Mouse (Mus musculus): ENCODE data around the gene Esrra.
"Not testable (repeated sequence)": the region's sequence is repeated elsewhere in the genome, so short reads cannot be mapped to it uniquely, and the experiment has no call there.

Esrra gene

DNA sequence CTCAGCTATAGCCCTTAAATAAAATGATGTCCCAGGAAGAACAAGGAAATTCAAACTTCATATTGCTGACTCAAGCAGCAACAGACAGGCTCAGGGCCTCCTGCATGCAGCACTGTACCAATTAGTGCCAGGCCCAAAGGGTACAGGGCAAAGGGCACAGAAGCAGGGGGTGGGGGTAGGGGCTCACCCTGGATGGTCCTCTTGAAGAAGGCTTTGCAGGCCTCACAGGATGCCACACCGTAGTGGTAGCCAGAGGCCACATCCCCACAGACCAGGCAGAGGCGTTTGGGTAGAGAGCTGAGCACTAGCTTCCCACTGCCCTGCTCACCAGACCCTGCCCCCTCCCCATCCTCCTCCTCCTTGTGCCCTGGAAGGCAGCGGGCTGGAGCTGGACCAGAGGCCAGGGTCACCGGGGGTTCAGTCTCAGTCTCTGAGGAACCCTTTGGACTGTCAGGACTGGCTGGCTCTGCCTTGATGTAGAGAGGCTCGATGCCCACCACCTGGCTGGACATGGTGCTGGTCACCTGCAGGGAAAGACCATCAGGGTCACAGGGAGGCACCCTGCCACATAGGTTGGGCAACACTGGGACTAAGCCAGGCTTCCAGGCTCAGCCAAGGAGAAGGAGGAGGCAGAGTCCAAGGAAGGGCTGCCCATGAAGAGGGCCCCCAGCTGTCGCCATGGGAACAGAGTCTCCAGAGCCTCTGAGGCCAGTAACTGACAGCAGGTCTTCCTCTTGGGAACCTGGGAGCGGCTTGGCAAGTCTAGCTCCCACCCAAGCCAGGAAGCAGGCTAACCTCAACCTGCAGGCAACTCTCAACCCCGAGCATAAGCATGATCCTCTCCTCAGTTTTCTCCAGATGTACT lies 1.5 kb downstream of the Esrra start:
- DNase-seq: no peak

GRCm38 (mm10) chr19:6919431-6919830 lies 2.2 kb downstream of the Esrra start:
- DNase-seq: no peak

GRCm38 (mm10) chr19:6918321-6918720 lies 3.3 kb downstream of the Esrra start:
- DNase-seq: no peak

- DNase-seq: no peak
Measured at GRCm38 (mm10) chr19:6916496-6916895, 5.1 kb downstream of the Esrra start.

DNA sequence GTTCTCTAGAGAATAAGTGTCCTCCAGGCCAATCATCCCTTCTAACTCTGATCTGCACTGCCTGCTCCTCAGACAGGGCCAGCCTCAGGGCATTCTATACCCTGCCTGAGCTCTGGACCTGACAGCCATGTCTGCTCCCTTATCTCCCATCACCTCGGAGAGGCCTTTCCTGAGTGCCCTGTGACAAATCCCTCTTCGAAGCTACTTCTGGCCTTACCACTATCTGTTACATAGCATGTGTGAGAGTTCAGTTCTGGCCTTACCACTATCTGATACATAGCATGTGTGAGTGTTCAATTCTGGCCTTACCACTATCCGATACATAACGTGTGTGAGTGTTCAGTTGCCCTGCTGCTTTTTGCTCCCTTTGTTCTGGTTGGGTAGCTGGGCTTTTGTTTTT lies 6.3 kb downstream of the Esrra start:
- DNase-seq: no peak

DNA sequence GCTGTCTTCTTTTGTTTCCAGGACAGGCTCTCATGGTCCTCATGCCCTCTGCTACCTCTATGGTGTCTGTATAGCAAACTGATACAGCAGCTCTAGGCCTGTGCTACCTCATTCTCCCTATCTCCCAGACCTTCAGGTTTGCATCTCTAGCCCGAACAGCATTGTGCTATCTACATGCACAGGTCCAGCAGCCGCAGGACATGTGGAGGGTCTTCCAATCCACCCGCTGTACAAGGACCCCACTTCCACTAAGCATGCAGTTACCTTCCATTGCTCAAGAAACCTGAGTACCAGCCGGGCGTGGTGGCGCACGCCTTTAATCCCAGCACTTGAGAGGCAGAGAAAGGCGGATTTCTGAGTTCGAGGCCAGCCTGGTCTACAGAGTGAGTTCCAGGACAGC lies 7.1 kb downstream of the Esrra start:
- DNase-seq: no peak

GRCm38 (mm10) chr19:6913991-6914390 lies 7.6 kb downstream of the Esrra start:
- no peak for DNase-seq

DNA sequence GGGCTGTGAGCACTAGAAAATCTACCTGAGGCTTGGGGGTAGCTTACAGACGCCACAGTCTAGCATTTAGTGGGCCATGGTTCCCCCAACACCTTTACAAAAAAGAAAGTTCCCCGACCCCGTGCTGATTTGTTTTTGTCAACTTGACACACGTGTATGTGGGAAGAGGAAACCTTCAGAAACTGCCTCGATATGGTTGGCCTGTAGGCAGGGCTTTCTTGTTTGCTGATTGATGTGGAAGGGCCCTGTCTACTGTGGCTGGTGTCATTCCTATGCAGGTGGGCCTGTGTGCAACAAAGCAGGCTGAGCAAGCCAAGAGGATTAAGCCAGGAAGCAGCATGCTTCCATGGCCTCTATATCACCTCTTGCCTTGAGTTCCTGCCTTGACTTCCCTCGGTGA lies 8.6 kb downstream of the Esrra start:
- no peak for DNase-seq

DNA sequence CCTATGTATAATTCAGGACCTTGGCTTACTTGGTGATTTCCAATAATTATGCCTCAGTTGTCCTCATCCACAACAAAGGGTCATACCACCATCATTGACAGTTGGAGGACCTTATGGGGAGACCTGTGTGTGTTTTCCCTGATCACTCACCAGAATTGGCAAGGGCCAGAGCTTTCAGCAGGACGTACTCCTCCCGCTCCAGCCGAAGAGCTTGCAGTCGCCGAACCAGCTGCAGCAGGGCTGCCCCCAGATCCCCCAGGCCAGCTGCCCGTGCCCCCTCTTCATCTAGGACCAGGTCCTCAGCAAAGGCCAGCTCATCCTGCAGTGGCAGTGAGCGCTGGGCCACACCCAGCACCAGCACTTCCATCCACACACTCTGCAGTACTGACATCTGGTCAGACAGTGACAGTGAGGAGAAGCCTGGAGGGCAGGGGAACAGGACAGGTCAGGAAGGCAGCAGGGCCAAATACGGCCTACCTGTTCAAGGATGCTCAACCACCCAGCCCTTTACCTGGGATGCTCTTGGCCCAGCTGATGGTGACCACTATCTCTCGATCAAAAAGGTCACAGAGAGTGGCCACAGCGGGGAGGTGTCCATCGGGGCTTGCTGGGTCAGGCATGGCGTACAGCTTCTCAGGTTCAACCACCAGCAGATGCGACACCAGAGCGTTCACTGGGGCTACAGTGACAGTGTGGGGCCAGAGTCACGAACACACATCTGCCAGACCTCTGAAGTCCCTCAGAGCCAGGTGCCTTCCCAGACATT lies 9.2 kb downstream of the Esrra start:
- DNase-seq: no peak

GRCm38 (mm10) chr19:6911101-6912074 lies 10.2 kb downstream of the Esrra start:
- no peak for DNase-seq

DNA sequence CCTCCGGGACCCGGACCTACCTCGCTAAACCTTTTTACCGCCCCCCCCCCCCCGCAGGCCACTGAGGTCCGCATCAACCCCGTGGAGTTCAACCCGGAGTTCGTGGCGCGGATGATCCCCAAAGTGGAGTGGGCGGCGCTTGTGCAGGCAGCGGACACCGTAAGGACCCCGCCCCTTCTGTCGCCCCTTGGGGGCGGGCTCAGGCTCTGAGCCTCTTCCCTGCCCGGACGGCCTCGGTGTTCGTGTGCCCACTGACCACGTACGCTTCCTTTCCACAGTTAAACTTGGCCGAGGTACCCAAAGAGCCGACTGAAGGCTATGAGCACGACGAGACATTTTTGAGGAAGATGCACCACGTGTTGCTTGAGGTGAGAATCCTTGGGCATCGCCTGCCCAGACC lies 11.3 kb downstream of the Esrra start:
- DNase-seq: not testable (repeated sequence)

- DNase-seq: peak; percentile 96
Measured at GRCm38 (mm10) chr19:6909507-6910289, 11.9 kb downstream of the Esrra start, which contains the start of the genes Trmt112 and Prdx5. Gene Trmt112, plus strand, starts transcription at chr19:6909698. Gene Prdx5, minus strand, starts transcription at chr19:6910106.

GRCm38 (mm10) chr19:6909021-6909420 lies 12.6 kb downstream of the Esrra start:
- no peak for DNase-seq

DNA sequence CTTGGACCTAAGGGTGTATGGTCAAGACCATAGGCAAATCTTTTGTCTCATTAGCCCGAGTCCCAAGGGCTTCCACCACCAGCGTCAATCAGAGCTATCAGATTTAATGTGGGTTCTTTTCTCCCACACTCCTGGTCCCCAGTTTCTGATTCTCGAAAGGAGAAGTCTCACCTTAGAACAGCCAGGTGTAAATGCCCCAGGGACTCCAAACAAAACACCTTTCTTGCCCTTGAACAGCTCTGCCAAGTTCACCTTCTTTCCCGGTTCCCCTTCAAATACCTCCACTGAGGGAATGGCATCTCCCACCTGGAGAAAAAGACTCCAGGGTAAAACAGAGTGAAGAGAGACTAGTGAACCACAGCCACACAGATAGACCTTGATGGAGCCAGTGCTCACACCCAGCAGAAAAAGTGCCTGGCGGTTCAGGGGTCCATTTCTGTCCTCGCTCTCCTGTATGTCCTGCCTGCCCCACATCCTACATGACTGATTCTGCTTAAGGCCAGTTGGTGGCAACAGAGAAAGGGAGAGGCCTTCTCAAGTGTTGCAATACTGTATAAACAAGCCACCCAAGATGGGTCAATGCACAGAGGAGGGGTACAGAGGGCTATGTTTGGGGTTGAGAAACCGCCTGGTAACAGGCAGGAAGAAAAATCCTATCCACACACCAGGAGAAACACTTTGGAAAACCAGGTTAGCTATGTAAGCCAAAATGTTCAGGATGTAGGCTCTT lies 13.6 kb downstream of the Esrra start:
- no peak for DNase-seq

DNA sequence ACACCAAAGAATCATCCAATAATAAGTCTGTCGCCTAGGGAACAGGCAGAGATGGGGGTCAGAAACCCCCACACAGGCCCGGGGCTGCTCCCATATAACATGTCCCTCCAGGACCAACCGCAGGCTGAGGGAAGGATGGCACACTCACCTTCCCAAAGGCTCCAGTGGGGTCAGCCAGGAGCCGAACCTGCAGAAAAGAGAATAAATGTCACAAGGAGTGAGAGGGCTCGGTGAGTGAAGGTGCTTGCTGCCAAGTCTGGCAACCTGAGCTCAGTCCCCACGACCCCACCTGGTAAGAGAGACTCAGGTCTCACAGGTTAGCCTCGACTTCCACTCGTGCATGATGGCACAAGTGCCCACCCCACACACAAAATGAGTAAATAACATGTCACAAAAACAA lies 14.5 kb downstream of the Esrra start:
- no peak for DNase-seq

DNA sequence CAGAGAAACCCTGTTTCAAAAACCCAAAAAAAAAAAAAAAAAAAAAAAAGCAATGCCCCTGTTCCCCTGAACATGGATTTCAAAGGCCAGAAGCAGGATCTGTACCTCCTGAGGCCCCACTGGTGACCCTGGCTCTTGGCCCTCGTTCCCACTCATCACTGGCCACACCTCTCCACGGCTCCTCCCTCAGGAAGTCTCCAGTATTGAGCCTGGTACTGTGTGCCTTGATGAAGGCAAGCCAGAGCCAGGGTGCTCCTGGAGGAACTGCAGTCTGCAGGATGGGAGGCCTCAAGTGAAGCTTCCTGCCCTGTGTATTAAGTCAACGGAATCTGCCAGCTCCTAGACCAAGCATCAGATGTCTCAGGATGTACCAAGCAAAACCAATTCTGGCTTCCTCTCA lies 15.4 kb downstream of the Esrra start:
- DNase-seq: no peak

DNA sequence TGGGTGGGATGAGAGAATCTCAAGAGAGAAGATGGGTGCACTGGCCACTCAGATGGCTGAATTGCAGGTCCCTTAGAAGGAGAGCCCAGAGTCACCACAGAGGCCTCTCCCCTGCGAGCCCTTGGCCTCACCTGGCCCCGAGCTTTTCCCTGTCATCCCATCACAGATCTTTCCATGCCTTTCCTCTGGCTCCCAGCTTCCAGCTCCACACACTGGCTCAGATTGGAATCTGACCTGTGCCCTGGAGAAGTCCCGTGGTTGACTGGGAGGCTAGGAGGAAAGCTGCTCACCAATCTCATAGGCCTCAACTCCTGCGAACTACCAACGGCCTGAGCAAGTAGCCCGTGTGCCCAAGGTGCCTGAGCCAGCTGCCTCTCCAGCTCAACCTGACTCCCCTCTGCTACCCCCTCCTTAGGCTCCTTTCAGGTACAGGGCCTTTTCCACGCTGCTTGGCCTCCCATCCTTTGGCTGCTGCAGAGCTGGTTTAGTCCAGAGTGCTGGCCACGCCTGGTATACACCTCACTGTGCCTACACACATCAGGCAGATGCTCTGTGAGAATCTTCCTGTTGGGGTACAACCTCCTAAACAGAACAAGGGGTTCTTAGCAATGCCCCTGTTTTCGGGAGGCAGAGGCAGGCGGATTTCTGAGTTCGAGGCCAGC lies 16.0 kb downstream of the Esrra start:
- no peak for DNase-seq

- no peak for DNase-seq
Measured at GRCm38 (mm10) chr19:6904846-6905245, 16.8 kb downstream of the Esrra start.

DNA sequence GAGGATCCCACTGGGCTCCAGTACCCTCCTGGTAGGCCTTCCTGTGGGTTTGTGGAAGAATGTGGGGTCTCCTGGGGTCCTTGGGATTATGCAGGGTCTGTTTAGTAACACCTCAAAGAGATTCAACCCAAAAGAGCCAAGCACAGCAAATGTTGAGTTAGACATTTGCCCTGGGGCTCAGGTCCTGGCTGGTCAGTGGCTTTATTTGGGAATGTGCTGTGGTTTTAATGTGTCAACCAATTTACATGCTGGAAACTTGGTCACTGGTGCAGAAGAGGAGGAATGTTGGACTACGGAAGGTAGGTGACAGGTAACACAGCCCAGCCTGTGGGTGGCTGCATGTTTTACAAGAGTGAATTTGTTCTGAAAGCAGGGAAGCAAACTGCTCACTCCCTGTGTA lies 18.6 kb downstream of the Esrra start:
- no peak for DNase-seq

DNA sequence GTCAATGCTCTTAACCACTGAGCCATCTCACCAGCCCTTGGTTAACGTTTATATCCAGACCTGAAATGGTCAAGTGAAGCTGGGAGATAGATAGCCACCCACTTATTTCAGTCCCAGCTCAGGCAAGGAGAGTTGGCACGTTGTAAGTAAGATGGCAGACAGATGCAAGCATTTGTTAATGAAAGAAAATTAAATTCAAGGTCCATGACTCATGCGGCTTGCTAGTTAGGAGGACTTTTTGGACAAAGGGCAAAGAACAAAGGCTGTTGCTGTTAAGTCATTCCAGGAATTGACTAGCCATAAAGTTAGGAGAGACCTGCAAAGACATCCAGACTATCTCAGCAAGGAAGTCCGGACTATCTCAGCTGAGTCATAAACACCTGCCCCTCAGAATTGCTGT lies 22.0 kb downstream of the Esrra start:
- DNase-seq: no peak
